Mouse (Mus musculus) cortical plate, adult 2 months (tissue): ENCODE measurements around the gene Rcbtb2.

ENCODE experiments used
- CTCF ChIP-seq: fragments of 200-500 bp; IDR thresholded peaks from 2 replicates; pipeline ENCODE4 v1.5.1; 2011; ENCODE audit warnings: mild to moderate bottlenecking, control low read depth, low read length; ENCODE audit not compliant: insufficient read depth; ENCODE audit errors: extremely low read depth
- POLR2A ChIP-seq: fragments of 200-500 bp; IDR thresholded peaks from 2 replicates; pipeline ENCODE4 v1.6.1; 2011; ENCODE audit warnings: mild to moderate bottlenecking, low read length, control low read depth; ENCODE audit not compliant: insufficient read depth; ENCODE audit errors: extremely low read depth

DNA sequence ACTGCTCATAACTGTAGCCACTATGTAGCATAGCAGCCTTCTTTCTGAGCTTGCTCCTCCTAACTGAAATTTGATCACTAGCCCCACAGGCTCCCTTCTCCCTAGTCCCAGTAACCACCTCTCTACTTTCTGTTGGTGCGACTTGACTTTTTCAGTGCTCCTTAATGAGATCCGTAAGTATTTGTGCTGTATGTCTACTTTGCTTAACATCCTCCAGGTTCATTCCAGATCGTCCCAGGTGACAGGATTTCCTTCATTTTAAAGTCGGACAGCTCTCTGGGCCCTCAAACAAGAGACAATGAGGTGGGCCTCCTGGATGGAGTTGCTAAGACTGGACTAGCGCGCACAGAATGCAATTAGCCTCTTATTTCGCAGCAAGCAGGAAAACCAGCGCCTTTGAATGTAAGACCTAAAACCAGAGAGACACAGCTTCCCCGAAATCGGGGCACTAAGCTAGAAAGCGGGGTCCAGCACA is 19.6 kb downstream of the Rcbtb2 start:
- TF ChIP-seq POLR2A: no peak
- no peak for TF ChIP-seq CTCF
